Mouse (Mus musculus): ENCODE results near the gene Erg.

DNA sequence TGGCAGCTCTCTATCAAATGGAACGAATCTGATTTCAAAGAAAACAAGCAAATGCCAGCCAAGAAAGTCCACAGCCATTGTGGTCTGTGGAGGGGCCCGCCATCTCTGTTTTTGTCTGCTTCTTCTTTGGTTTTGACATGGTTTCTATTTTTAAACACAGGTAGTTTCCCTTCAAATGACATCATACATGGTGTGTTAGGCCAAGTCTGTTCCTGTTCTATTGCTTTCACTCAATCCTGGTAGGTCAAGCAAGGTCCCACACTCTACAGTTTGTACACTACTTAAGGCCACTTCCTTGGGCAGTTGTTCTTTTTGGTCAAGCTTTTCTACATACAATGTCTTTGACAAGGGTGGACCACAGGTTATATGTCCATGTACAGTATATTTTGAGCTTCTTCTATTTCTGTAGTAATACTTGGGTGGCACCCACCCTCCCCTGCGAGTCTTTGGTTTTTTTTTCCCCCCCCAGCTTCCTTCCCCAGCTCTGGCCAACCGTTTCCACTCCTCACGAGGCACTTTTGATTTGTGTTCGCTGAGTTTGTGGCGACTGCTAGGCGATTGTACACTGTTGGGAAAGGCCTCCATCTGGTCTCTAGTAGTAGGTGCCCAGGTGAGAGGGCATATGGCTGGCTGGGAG is 226.1 kb downstream of the Erg start:
- TF ChIP-seq CTCF (IDR thresholded peaks at IDR 0.05; ENCODE audit: low read depth): no peak
- TF ChIP-seq EP300 (IDR thresholded peaks at IDR 0.05; ENCODE audit: low read depth): no peak

All from liver, postnatal 0 days (tissue).